Mouse (Mus musculus) heart, embryonic 16.5 days (tissue): Measurements from ENCODE around the gene Tdrd7. TPM values are rescaled to one million over a fixed set of nuclear protein-coding genes. Genes with fewer than 3 reads are reported as not detected.
A peak's percentile ranks its signal among the peaks of the same experiment; 100 is the strongest.

Experiments used
- ATAC-seq: fragments of 200-750 bp; cut with Nextera tagmentation; replicated peaks from 2 replicates; pipeline ENCODE4 v1.8.0; 2017; ENCODE audit warnings: moderate number of reproducible peaks; ENCODE audit not compliant: insufficient read depth, low FRiP score; ENCODE audit errors: extremely low read depth
- H3K27ac ChIP-seq: fragments of 300-500 bp; sonication (generic); 2 replicates; pipeline ENCODE4 v1.5.1; 2014; ENCODE audit warnings: mild to moderate bottlenecking, low read length, control low read depth, moderate library complexity
- H3K27me3 ChIP-seq: fragments of 300-500 bp; sonication (generic); 2 replicates; pipeline ENCODE4 v1.6.1; 2014; ENCODE audit warnings: low read length, mixed read lengths; ENCODE audit not compliant: control insufficient read depth, insufficient read depth
- H3K36me3 ChIP-seq: fragments of 300-500 bp; sonication (generic); 2 replicates; pipeline ENCODE4 v1.6.1; 2014; ENCODE audit not compliant: control insufficient read depth, insufficient read depth
- H3K4me1 ChIP-seq: fragments of 300-500 bp; sonication (generic); 2 replicates; pipeline ENCODE4 v1.6.1; 2014; ENCODE audit warnings: low read length, mixed read lengths; ENCODE audit not compliant: control insufficient read depth, insufficient read depth
- H3K4me2 ChIP-seq: fragments of 300-500 bp; sonication (generic); 2 replicates; pipeline ENCODE4 v1.6.1; 2014; ENCODE audit warnings: low read depth, mild to moderate bottlenecking, control low read depth, low read length
- H3K4me3 ChIP-seq: fragments of 300-500 bp; sonication (generic); 2 replicates; pipeline ENCODE4 v1.5.1; 2014; ENCODE audit warnings: mild to moderate bottlenecking, control low read depth, low read length
- H3K9ac ChIP-seq: fragments of 300-500 bp; sonication (generic); 2 replicates; pipeline ENCODE4 v1.6.1; 2014; ENCODE audit warnings: low read length, control low read depth
- H3K9me3 ChIP-seq: fragments of 300-500 bp; sonication (generic); replicated peaks from 2 replicates; pipeline ENCODE4 v1.6.1; 2016; ENCODE audit warnings: low read length; ENCODE audit not compliant: control insufficient read depth
- WGBS: fragments of 180-500 bp; shearing (Covaris S2); extraction: QIAGEN DNeasy Blood & Tissue Kit; methylation state at CpG from one replicate; pipeline ENCODE4 v1.1.7; 2014; 5-methylcytosine and 5-hydroxymethylcytosine counted together
- polyA plus RNA-seq: library from polyadenylated mRNA; unstranded; fragments of >200 nt; fragmentation: Nextera tagmentation; extraction: Ambion mirVana; gene quantifications from 2 replicates; pipeline ENCODE4 v1.2.1, GENCODE M21; 2015

Gene Tdrd7
- polyA plus RNA-seq, 1 experiment from 2014 or later: 18.5 TPM

GRCm38 (mm10) chr4:45990427-45991135, 25.4 kb downstream of the Tdrd7 start:
- peaks cover 2% of the 10 kb centered on the region; the same call in 1 of the 2 replicates for H3K4me1 ChIP-seq
- H3K9me3 ChIP-seq: no peaks in the 10 kb centered on the region
- ATAC-seq: no peak
- no peak overlapping the region for H3K27ac ChIP-seq
- H3K4me3 ChIP-seq: no peak overlapping the region
- no peak overlapping the region for H3K4me2 ChIP-seq
- H3K27me3 ChIP-seq: no peaks in the 10 kb centered on the region
- peaks cover 5% of the 10 kb centered on the region; the same call in 1 of the 2 replicates for H3K36me3 ChIP-seq
- 49% methylated on average over 6 of the region's 6 CpGs for whole genome bisulfite sequencing
- no peak overlapping the region for H3K9ac ChIP-seq

DNA sequence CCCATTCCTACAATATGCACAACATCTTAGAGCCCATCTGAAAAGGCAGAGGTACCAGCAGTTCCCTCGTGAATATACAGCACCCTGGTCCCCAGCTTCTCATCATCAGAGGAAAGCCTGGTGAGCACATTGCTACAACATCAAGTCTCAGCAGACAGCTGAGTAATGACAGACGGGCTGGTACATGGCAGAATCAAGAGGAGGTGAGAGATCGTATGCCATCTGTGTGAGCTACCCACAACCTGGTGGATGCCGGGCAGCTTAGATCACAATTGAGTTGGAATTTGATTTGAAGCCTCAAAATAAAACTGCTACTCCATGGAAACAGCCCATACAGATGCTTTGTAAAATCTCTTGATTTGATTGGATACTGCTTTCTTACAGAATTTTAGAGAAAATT, 33.4 kb downstream of the Tdrd7 start:
- WGBS: 76% methylated on average over 4 of the region's 4 CpGs
- no peak overlapping the region for H3K27ac ChIP-seq
- H3K4me3 ChIP-seq: no peak overlapping the region
- no peak overlapping the region for H3K4me2 ChIP-seq
- no peak overlapping the region for H3K9ac ChIP-seq
- H3K9me3 ChIP-seq: no peaks in the 10 kb centered on the region
- H3K36me3 ChIP-seq: no peaks in the 10 kb centered on the region
- H3K4me1 ChIP-seq: no peaks in the 10 kb centered on the region
- no peak for ATAC-seq
- no peaks in the 10 kb centered on the region for H3K27me3 ChIP-seq

DNA sequence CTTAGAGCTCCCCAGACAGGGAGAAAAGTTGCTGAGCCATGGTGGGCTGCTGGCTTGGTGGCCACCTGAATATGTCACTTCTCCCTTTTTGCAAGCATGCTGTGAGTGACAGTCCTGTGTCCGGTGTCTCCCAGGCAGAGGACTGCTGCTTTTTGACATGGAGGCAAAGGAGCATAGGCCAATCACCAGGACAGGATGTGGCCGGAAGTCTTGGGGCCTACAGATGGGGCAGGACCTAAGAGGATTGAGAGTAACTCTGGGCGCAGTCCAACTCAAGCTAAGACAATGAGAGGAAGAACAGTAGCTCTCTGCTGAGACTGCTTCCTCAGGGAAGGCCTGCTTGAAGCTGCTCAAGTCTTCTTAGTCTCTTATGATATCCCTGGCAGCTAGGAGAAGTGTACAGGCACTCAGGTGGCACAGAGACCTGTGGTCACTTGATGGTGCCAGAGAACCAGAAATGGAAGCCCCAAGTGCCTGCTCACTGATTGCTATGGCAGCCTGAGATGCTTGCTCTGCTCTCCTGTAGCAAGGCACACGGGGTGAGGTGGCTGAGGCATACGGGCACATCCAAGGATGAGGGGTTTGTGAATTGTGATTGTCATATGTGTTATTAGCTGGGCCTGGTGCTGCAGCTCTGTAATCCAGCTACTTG, 43.1 kb downstream of the Tdrd7 start:
- peak overlapping the region; percentile 38; the same call in 1 of the 2 replicates for H3K27ac ChIP-seq
- H3K4me3 ChIP-seq: no peak overlapping the region
- 74% methylated on average over 5 of the region's 5 CpGs for WGBS
- H3K27me3 ChIP-seq: no peaks in the 10 kb centered on the region
- peak; percentile 52 for ATAC-seq
- H3K4me2 ChIP-seq: no peak overlapping the region
- no peaks in the 10 kb centered on the region for H3K9me3 ChIP-seq
- H3K9ac ChIP-seq: 0 out of 2 replicates have a peak overlapping the region, but pooled peaks have one; percentile 5
- peaks cover 5% of the 10 kb centered on the region for H3K36me3 ChIP-seq
- no peaks in the 10 kb centered on the region for H3K4me1 ChIP-seq

DNA sequence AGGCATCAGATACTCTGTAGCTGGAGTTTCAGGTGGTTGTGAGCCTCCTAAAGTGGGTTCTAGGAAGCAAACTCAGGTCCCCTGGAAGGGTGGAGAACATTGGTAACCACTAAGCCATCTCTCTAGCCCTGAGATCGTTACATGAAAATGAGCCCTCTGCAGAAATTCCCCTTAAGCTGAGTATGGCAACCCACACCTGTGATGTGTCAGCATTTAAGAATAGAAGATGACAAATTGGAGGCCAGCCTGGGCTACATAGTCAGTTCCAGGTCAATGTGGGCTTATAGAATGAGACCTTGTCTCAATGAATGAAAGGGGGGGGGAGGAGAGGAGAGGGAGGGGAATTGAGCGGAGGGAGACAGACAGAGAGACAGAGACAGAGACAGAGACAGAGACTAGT, 46.6 kb downstream of the Tdrd7 start:
- H3K9me3 ChIP-seq: no peaks in the 10 kb centered on the region
- no peak overlapping the region for H3K9ac ChIP-seq
- no peak overlapping the region for H3K4me2 ChIP-seq
- no peaks in the 10 kb centered on the region for H3K4me1 ChIP-seq
- no peak overlapping the region for H3K27ac ChIP-seq
- no peak overlapping the region for H3K4me3 ChIP-seq
- ATAC-seq: no peak
- H3K36me3 ChIP-seq: peaks cover 5% of the 10 kb centered on the region; the same call in 1 of the 2 replicates
- WGBS: 88% methylated on average over 2 of the region's 2 CpGs
- no peaks in the 10 kb centered on the region for H3K27me3 ChIP-seq

DNA sequence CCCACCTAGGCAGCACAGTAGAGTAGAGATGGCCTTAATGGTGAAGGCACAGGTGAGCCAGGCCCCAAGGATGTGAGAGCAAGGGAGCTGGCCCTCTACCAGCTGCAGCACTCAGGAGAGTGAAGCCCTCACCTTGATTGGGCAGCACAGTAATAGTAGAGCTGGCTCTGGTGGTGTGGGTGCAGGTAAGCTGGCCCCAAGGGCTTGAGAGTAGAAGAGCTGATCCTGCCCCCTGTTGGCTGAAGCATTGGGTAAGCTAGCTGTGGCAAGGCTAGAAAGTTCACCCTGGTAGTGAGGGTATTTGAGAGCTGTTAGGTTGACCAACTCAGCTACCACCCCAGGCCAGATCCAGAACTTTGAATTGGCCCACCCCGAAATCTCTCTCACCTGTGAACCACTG, 50.5 kb downstream of the Tdrd7 start:
- no peak overlapping the region for H3K9ac ChIP-seq
- 89% methylated on average over 1 of the region's 1 CpGs for WGBS
- no peaks in the 10 kb centered on the region for H3K9me3 ChIP-seq
- ATAC-seq: no peak
- H3K4me3 ChIP-seq: no peak overlapping the region
- H3K27me3 ChIP-seq: no peaks in the 10 kb centered on the region
- no peak overlapping the region for H3K27ac ChIP-seq
- no peaks in the 10 kb centered on the region for H3K4me1 ChIP-seq
- no peak overlapping the region for H3K4me2 ChIP-seq
- peaks cover 7% of the 10 kb centered on the region; the same call in 1 of the 2 replicates for H3K36me3 ChIP-seq

GRCm38 (mm10) chr4:46023021-46023481, 57.9 kb downstream of the Tdrd7 start:
- 38% methylated on average over 3 of the region's 3 CpGs for WGBS
- Histone ChIP-seq H3K9ac (no peak overlapping the region), H3K27ac (no peak overlapping the region), H3K4me1 (no peaks in the 10 kb centered on the region), H3K9me3 (no peaks in the 10 kb centered on the region), H3K27me3 (no peaks in the 10 kb centered on the region), H3K4me3 (no peak overlapping the region), H3K4me2 (no peak overlapping the region), H3K36me3 (0 out of 2 replicates have a peak, but pooled peaks cover 2% of the 10 kb centered on the region)
- ATAC-seq: peak; percentile 32; the same call in 1 of the 2 replicates

DNA sequence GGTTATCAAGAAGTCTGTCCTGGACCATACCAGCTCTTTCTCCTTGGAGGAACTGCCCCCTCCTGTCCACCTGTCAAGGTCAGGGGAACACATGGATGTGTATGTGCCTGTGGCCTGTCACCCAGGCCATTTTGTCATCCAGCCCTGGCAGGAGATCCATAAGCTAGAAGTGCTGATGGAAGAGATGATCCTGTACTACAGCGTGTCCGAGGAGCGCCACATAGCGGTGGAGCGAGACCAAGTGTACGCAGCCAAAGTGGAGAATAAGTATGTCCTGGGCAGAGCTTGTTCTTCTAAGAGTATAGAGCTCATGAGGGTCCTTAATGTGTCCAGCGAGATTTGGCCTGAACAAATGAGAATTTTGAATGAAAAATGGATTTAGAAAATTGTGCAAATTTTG, 60.8 kb downstream of the Tdrd7 start:
- no peak overlapping the region for H3K9ac ChIP-seq
- H3K36me3 ChIP-seq: no peaks in the 10 kb centered on the region
- H3K4me2 ChIP-seq: no peak overlapping the region
- no peak overlapping the region for H3K4me3 ChIP-seq
- ATAC-seq: peak; percentile 50; the same call in 1 of the 2 replicates
- H3K27ac ChIP-seq: no peak overlapping the region
- WGBS: 41% methylated on average over 7 of the region's 7 CpGs
- no peaks in the 10 kb centered on the region for H3K4me1 ChIP-seq
- no peaks in the 10 kb centered on the region for H3K9me3 ChIP-seq
- H3K27me3 ChIP-seq: no peaks in the 10 kb centered on the region

GRCm38 (mm10) chr4:46028224-46028623, 63.1 kb downstream of the Tdrd7 start:
- ATAC-seq: no peak
- H3K4me2 ChIP-seq: no peak overlapping the region
- H3K4me3 ChIP-seq: no peak overlapping the region
- peaks cover 14% of the 10 kb centered on the region for H3K4me1 ChIP-seq
- no peaks in the 10 kb centered on the region for H3K9me3 ChIP-seq
- no peak overlapping the region for H3K27ac ChIP-seq
- H3K9ac ChIP-seq: no peak overlapping the region
- H3K27me3 ChIP-seq: no peaks in the 10 kb centered on the region
- no peaks in the 10 kb centered on the region for H3K36me3 ChIP-seq
- WGBS: 57% methylated on average over 6 of the region's 6 CpGs

DNA sequence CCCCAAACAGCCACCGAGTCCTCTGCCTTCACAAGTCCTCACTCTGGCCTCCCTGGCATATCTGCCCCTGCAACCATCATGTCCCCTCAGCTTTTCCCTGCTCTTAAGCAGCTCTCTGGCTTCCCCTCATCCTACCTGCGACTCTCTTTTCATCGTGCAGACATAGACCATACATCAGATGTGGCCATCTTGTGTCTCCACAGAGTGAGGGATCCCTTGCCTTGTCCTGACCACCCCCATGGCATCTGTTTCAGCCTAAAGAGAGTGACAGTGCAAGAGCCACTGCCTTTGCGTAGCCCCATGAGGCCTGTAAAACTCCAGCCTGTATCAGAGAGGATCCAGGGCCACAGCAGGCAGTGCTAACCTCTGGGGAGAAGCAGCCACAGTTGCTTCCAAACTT, 63.6 kb downstream of the Tdrd7 start:
- H3K4me2 ChIP-seq: no peak overlapping the region
- no peak for ATAC-seq
- peaks cover 19% of the 10 kb centered on the region for H3K4me1 ChIP-seq
- H3K9ac ChIP-seq: no peak overlapping the region
- H3K27me3 ChIP-seq: no peaks in the 10 kb centered on the region
- no peaks in the 10 kb centered on the region for H3K9me3 ChIP-seq
- no peak overlapping the region for H3K4me3 ChIP-seq
- H3K36me3 ChIP-seq: no peaks in the 10 kb centered on the region
- WGBS: 89% methylated on average over 4 of the region's 4 CpGs
- no peak overlapping the region for H3K27ac ChIP-seq
